Mouse (Mus musculus): Measurements from ENCODE around the gene Hydin. TPM values are rescaled to one million over a fixed set of nuclear protein-coding genes. Genes with fewer than 3 reads are reported as not detected.
"Not testable (repeated sequence)": the region's sequence is repeated elsewhere in the genome, so short reads cannot be mapped to it uniquely, and the experiment has no call there.

Gene Hydin
- polyA plus RNA-seq, 1 experiment from 2014 or later, result 0.52 TPM

DNA sequence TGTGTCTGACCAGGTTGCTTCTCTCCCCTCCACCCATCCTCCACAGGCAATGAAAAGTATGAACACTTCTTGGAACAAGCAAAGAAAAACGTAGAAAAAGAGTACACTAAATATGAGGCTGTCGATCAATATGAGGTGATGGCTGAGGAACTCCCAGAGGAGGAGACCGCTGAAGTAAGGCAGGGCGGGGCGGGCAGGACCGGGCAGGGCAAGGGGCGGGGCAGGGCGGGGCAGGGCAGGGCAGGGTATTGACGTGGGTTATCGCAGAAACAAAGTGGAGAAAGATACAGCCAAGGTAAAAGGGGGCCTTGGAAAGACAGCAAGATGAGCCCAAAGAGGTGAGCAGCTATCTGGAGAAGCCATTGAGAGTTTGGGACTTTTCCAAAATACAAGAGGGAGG is 236.1 kb downstream of the Hydin start:
- no peak overlapping the region for H3K27ac ChIP-seq (ENCODE audit: low read length)
- no peak overlapping the region for H3K4me3 ChIP-seq (replicated peaks; ENCODE audit: low read length)
- ATAC-seq, result no peak
- H3K4me1 ChIP-seq (replicated peaks; ENCODE audit: control insufficient read depth, insufficient read depth, low read length), result no peaks in the 10 kb centered on the region
- H3K27me3 ChIP-seq (replicated peaks; ENCODE audit: control insufficient read depth, insufficient read depth, low read length), result no peaks in the 10 kb centered on the region
- no peaks in the 10 kb centered on the region for H3K9me3 ChIP-seq (ENCODE audit: control insufficient read depth, low read length)
- H3K4me2 ChIP-seq (ENCODE audit: low read length), result no peak overlapping the region
- no peaks in the 10 kb centered on the region for H3K36me3 ChIP-seq (ENCODE audit: control insufficient read depth, insufficient read depth)
- 30% methylated on average over 10 of the region's 10 CpGs for WGBS
- no peak overlapping the region for H3K9ac ChIP-seq (replicated peaks; ENCODE audit: low read depth, low read length)

DNA sequence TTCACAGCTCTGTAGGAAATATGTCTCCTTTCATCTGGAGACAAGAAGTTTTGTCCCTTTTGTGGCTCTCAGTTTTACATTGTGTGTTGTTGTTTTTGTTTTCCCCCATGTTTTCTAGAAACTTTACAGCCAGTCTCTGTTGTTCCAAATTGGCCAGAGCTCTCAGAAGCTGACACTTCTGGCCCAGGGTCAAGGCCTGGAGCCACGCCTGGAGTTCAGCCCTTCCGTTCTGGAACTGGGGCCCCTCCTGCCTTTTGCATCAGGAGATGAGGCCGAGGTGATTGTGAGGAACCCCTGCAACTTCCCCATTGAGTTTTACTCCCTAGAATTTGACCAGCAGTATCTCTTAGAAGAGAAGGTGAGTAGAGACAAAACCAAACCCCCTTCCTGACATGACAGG is 242.0 kb downstream of the Hydin start:
- H3K4me2 ChIP-seq (ENCODE audit: low read length), result no peak overlapping the region
- WGBS, result 67% methylated on average over 3 of the region's 3 CpGs
- H3K9me3 ChIP-seq (ENCODE audit: control insufficient read depth, low read length), result no peaks in the 10 kb centered on the region
- no peaks in the 10 kb centered on the region for H3K4me1 ChIP-seq (replicated peaks; ENCODE audit: control insufficient read depth, insufficient read depth, low read length)
- H3K27me3 ChIP-seq (replicated peaks; ENCODE audit: control insufficient read depth, insufficient read depth, low read length), result no peaks in the 10 kb centered on the region
- no peak overlapping the region for H3K27ac ChIP-seq (ENCODE audit: low read length)
- no peak for ATAC-seq
- H3K4me3 ChIP-seq (replicated peaks; ENCODE audit: low read length), result no peak overlapping the region
- no peak overlapping the region for H3K9ac ChIP-seq (replicated peaks; ENCODE audit: low read depth, low read length)
- H3K36me3 ChIP-seq (ENCODE audit: control insufficient read depth, insufficient read depth), result no peaks in the 10 kb centered on the region

DNA sequence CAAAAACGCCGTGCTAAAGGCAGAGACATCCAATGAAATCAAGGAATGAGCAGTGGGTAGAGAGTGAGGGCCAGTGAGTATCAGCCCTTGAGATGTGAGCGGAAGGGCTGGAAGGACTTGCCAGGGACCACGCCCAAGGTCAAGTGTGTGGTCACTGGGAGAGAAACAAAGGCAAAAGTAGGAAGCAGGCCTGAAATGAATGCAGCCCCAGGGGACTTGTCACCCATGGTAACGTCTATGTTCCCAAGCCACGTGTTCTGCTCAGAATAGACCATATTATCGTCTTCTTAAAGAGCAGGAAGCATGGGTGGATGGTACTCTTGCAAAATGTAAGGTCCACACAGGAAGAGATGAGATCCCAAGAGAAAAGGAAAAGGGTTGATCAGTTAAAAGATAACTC is 253.0 kb downstream of the Hydin start:
- H3K9me3 ChIP-seq (ENCODE audit: control insufficient read depth, low read length), result no peaks in the 10 kb centered on the region
- no peak for ATAC-seq
- no peak overlapping the region for H3K4me2 ChIP-seq (ENCODE audit: low read length)
- H3K4me1 ChIP-seq (replicated peaks; ENCODE audit: control insufficient read depth, insufficient read depth, low read length), result no peaks in the 10 kb centered on the region
- no peak overlapping the region for H3K9ac ChIP-seq (replicated peaks; ENCODE audit: low read depth, low read length)
- no peak overlapping the region for H3K4me3 ChIP-seq (replicated peaks; ENCODE audit: low read length)
- H3K27me3 ChIP-seq (replicated peaks; ENCODE audit: control insufficient read depth, insufficient read depth, low read length), result no peaks in the 10 kb centered on the region
- H3K27ac ChIP-seq (ENCODE audit: low read length), result no peak overlapping the region
- H3K36me3 ChIP-seq (ENCODE audit: control insufficient read depth, insufficient read depth), result no peaks in the 10 kb centered on the region
- WGBS, result 81% methylated on average over 7 of the region's 7 CpGs

DNA sequence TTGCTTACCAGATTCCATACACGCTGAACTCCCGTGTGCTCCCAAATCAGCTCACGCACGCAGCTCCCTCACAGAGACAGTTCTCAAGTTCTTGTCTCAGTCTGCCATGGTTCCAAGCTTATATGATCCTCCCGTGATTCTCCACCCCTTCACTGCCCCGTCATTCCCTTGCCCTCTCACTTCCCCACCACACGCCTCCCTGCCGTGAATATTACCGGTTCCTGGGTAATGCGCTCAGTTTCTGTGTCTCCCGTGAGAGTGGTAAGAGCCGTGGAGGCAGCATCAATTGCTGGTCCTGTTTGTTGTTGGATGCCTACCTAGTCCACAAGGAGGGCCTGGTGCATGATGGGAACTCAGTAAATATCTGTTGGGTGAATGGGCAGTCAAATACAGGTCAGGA is 255.1 kb downstream of the Hydin start:
- H3K9ac ChIP-seq (replicated peaks; ENCODE audit: low read depth, low read length), result no peak overlapping the region
- no peaks in the 10 kb centered on the region for H3K36me3 ChIP-seq (ENCODE audit: control insufficient read depth, insufficient read depth)
- no peaks in the 10 kb centered on the region for H3K27me3 ChIP-seq (replicated peaks; ENCODE audit: control insufficient read depth, insufficient read depth, low read length)
- H3K4me2 ChIP-seq (ENCODE audit: low read length), result no peak overlapping the region
- H3K4me3 ChIP-seq (replicated peaks; ENCODE audit: low read length), result no peak overlapping the region
- H3K9me3 ChIP-seq (ENCODE audit: control insufficient read depth, low read length), result no peaks in the 10 kb centered on the region
- no peak overlapping the region for H3K27ac ChIP-seq (ENCODE audit: low read length)
- no peak for ATAC-seq
- WGBS, result 95% methylated on average over 12 of the region's 12 CpGs
- H3K4me1 ChIP-seq (replicated peaks; ENCODE audit: control insufficient read depth, insufficient read depth, low read length), result no peaks in the 10 kb centered on the region

DNA sequence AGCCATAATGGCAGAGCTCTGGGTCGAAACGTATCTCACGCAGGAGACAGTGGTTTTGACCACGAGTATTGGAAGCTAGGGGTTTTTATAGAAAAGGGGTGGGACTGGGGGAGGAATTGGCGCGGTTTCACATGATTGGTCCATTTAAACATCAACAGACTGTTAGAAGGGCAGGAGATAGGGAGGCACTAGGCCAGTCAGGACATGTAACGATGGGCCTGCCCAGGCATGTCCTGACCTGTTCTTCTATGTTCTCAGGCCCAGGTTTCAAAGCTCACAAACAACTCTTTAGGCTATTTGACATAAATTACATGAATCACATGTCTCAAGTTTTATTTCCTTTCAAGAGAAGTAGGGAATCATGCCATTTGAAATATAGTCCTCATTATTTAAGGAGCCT is 255.7 kb downstream of the Hydin start:
- WGBS, result 92% methylated on average over 7 of the region's 7 CpGs
- not testable (repeated sequence) for H3K4me1 ChIP-seq (replicated peaks; ENCODE audit: control insufficient read depth, insufficient read depth, low read length)

DNA sequence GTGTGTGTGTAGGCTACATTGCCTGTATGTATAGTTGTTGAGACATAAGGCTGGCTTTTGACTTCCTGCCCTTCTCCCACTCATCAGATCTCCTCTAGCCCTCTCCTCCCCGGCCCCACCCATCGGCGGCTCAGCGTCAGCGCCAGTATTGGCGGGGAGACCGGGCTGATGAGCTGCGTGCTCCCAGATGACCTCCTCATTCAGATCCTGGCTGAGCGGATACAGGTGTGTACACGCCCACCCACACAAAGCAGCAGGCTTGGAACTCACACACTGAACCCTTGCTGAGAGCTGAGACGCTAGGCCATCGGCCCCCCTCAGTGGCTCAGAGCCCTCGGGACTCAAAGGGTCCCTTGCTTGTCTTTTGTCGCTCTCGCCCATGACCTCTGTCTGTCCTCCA is 256.2 kb downstream of the Hydin start:
- H3K4me3 ChIP-seq (replicated peaks; ENCODE audit: low read length), result no peak overlapping the region
- ATAC-seq, result no peak
- H3K9ac ChIP-seq (replicated peaks; ENCODE audit: low read depth, low read length), result no peak overlapping the region
- no peaks in the 10 kb centered on the region for H3K4me1 ChIP-seq (replicated peaks; ENCODE audit: control insufficient read depth, insufficient read depth, low read length)
- H3K36me3 ChIP-seq (ENCODE audit: control insufficient read depth, insufficient read depth), result no peaks in the 10 kb centered on the region
- WGBS, result 73% methylated on average over 15 of the region's 15 CpGs
- no peaks in the 10 kb centered on the region for H3K27me3 ChIP-seq (replicated peaks; ENCODE audit: control insufficient read depth, insufficient read depth, low read length)
- H3K4me2 ChIP-seq (ENCODE audit: low read length), result no peak overlapping the region
- no peaks in the 10 kb centered on the region for H3K9me3 ChIP-seq (ENCODE audit: control insufficient read depth, low read length)
- no peak overlapping the region for H3K27ac ChIP-seq (ENCODE audit: low read length)

More for the DNA sequence above, 255.7 kb downstream of the Hydin start:
- not testable (repeated sequence) for H3K36me3 ChIP-seq (ENCODE audit: control insufficient read depth, insufficient read depth); H3K9ac ChIP-seq (replicated peaks; ENCODE audit: low read depth, low read length); H3K4me2 ChIP-seq (ENCODE audit: low read length); H3K27ac ChIP-seq (ENCODE audit: low read length); H3K9me3 ChIP-seq (ENCODE audit: control insufficient read depth, low read length); H3K4me3 ChIP-seq (replicated peaks; ENCODE audit: low read length); H3K27me3 ChIP-seq (replicated peaks; ENCODE audit: control insufficient read depth, insufficient read depth, low read length); ATAC-seq

DNA sequence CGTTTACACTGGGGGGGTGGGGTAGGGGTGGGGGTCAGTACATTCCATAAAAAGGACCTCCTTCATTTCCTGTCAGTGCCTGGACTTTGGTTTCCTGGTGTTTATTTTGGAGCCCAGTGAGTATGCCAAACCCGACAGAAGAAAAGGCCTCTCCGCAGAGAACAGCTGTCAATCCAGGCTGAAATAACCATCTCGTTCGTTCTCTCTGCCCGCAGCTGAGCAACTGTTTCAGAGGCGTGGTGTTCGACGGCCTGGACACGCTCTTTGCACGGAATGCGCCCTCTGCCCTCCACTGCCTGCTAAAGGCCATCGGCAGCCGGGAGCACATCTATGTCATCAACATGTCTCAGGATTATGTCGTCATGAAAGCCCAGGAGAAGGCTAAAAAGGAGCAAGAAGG is 258.5 kb downstream of the Hydin start:
- no peaks in the 10 kb centered on the region for H3K4me1 ChIP-seq (replicated peaks; ENCODE audit: control insufficient read depth, insufficient read depth, low read length)
- WGBS, result 78% methylated on average over 15 of the region's 15 CpGs

DNA sequence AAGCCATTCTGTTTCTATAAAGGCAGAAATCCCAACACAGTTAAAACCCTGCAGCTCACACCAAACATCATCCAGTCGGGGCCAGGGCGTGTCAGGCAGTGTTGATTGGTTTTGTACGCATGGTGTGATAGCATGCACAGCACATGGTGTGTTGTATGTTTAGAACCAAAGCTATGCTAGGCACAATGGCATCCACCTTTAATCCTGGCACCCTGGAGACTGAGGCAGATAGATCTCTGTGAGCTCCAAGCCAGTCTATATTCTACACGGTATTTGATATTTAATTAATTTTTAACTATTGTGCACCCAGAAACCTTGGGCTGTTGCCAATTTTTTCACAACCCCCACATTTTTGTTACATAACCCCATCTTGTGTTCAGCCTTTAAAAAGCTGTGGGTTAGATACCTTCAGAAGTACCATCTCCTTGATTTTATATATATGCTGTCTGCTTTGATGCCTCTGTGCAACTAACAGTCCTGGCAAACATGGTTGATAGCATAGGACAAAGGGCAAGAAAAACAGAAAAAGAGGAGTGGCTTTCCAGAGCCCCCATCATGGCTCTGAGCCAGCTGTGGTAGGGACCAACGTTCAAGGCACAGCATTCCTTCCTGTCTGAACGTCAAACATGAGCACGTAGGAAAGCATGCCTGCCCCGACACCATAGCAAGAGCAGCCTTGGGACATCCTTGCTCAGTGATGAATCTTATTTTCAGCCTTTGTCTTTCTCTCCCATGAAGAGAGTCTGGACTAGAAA is 263.4 kb downstream of the Hydin start:
- H3K4me3 ChIP-seq (replicated peaks; ENCODE audit: low read length), result no peak overlapping the region
- no peak overlapping the region for H3K9ac ChIP-seq (replicated peaks; ENCODE audit: low read depth, low read length)
- 49% methylated on average over 8 of the region's 8 CpGs for WGBS
- H3K4me2 ChIP-seq (ENCODE audit: low read length), result no peak overlapping the region
- H3K27me3 ChIP-seq (replicated peaks; ENCODE audit: control insufficient read depth, insufficient read depth, low read length), result no peaks in the 10 kb centered on the region
- no peaks in the 10 kb centered on the region for H3K36me3 ChIP-seq (ENCODE audit: control insufficient read depth, insufficient read depth)
- H3K27ac ChIP-seq (ENCODE audit: low read length), result no peak overlapping the region
- no peak for ATAC-seq
- H3K9me3 ChIP-seq (ENCODE audit: control insufficient read depth, low read length), result no peaks in the 10 kb centered on the region
- no peaks in the 10 kb centered on the region for H3K4me1 ChIP-seq (replicated peaks; ENCODE audit: control insufficient read depth, insufficient read depth, low read length)

More for the DNA sequence above, 258.5 kb downstream of the Hydin start:
- Histone ChIP-seq H3K27ac (ENCODE audit: low read length) (no peak overlapping the region), H3K4me3 (replicated peaks; ENCODE audit: low read length) (no peak overlapping the region), H3K9me3 (ENCODE audit: control insufficient read depth, low read length) (no peaks in the 10 kb centered on the region), H3K4me2 (ENCODE audit: low read length) (no peak overlapping the region), H3K36me3 (ENCODE audit: control insufficient read depth, insufficient read depth) (no peaks in the 10 kb centered on the region), H3K27me3 (replicated peaks; ENCODE audit: control insufficient read depth, insufficient read depth, low read length) (no peaks in the 10 kb centered on the region), H3K9ac (replicated peaks; ENCODE audit: low read depth, low read length) (no peak overlapping the region)
- no peak for ATAC-seq

DNA sequence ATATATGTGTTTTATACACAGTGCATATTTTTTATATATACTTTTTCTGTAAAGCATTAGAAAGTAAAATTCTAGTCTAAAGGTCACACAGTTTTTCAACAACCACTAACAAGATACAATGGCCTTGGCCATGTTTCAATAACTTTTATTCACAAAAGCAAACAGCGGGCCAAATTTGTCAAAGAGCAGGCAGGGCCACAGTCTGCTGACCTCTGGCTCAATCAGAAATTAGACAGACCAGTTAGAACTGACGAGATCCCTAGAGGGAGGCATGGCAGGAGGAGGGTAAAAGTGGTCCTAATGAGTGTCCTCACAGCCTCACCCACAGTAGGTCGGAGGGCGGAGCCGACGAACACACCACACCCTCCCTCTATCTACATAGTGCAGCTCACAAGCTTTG is 267.0 kb downstream of the Hydin start:
- Histone ChIP-seq H3K4me3 (replicated peaks; ENCODE audit: low read length) (no peak overlapping the region), H3K9me3 (ENCODE audit: control insufficient read depth, low read length) (no peaks in the 10 kb centered on the region), H3K4me1 (replicated peaks; ENCODE audit: control insufficient read depth, insufficient read depth, low read length) (peaks cover 6% of the 10 kb centered on the region; the same call in 1 of the 2 replicates), H3K27ac (ENCODE audit: low read length) (no peak overlapping the region), H3K9ac (replicated peaks; ENCODE audit: low read depth, low read length) (no peak overlapping the region), H3K36me3 (ENCODE audit: control insufficient read depth, insufficient read depth) (no peaks in the 10 kb centered on the region), H3K4me2 (ENCODE audit: low read length) (no peak overlapping the region), H3K27me3 (replicated peaks; ENCODE audit: control insufficient read depth, insufficient read depth, low read length) (no peaks in the 10 kb centered on the region)
- 81% methylated on average over 6 of the region's 6 CpGs for WGBS
- no peak for ATAC-seq

DNA sequence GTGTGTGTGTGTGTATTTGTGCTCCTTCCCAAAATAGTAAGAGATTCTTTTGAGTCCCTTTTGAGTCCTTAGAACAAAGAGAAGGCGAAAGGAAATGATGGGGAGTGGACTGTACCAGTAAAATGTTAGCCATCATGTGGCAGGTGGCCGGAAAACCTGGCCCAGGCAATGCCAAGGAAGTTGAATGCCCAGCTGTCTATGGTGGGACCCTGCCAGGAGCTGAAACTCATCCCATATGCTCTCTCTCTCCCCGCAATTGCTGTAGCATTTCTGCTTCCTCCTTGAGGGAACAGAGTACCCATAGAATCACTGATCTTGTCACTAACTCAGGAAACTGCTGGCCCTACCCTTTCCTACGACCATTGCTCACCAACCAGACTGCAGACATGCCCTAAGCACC is 271.1 kb downstream of the Hydin start:
- no peaks in the 10 kb centered on the region for H3K27me3 ChIP-seq (replicated peaks; ENCODE audit: control insufficient read depth, insufficient read depth, low read length)
- H3K9me3 ChIP-seq (ENCODE audit: control insufficient read depth, low read length), result no peaks in the 10 kb centered on the region
- H3K36me3 ChIP-seq (ENCODE audit: control insufficient read depth, insufficient read depth), result no peaks in the 10 kb centered on the region
- no peak for ATAC-seq
- whole genome bisulfite sequencing, result 55% methylated on average over 4 of the region's 4 CpGs
- no peak overlapping the region for H3K4me2 ChIP-seq (ENCODE audit: low read length)
- H3K9ac ChIP-seq (replicated peaks; ENCODE audit: low read depth, low read length), result no peak overlapping the region
- no peak overlapping the region for H3K4me3 ChIP-seq (replicated peaks; ENCODE audit: low read length)
- peaks cover 6% of the 10 kb centered on the region; the same call in 1 of the 2 replicates for H3K4me1 ChIP-seq (replicated peaks; ENCODE audit: control insufficient read depth, insufficient read depth, low read length)
- H3K27ac ChIP-seq (ENCODE audit: low read length), result no peak overlapping the region; the same call in 1 of the 2 replicates

Measured in forebrain, embryonic 16.5 days (tissue).